ENCODE assay signal across 8 mouse cellular contexts in the genomic region with DNA sequence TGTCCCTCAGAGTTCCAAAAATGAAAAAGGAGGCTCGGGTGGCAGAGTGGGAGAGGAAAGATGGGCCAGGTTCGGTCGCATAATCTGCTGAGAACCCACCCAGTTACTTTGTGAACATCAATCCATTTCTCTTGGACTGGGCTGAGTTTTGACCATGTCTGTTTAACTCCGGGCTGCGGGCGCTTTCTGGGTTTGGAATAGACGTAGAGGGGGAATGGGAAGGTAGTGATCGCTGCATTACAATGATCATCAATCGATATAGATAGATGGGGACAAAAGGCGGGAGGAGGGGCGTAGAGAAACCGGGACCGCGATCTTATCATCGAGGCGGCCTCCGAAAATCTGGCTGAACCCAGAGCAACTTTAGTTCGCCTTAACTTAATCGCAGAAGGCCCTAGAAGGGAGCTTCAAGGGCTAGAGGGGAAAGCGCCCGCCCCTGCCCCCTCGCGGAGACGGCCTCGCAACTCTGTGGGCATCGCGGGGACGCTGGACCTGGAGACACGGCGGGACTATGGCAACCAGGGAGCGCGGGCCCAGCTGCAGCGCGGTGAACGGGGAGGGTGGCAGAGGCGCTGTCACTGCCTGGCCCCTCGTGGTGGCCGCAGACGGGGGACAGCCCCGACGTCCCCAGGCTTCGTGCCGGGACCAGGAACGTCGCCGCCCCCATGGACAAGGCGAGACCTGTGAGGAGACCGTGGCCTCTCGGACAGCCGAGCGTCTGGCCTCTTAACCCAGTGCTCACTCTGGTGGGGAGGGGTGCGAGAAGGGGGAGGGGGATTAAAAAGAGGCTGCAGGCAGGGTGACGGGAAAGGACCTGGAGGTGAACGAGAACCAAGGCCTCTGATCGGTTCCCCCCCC. TPM values are rescaled to one million over a fixed set of nuclear protein-coding genes. Genes with fewer than 3 reads are reported as not detected.
DNase-seq lines count a peak whose midpoint lies in the region; ATAC-seq and TF ChIP-seq lines count a peak whose summit lies in the region.

No protein-coding gene starts in this region.

- H3K4me3 ChIP-seq in lung, embryonic 14.5 days (ENCODE audit: low read depth, low read length): peak overlapping the region; percentile 28
- H3K4me3 ChIP-seq in forebrain, embryonic 10.5 days: peak overlapping the region; percentile 53
- H3K4me3 ChIP-seq in limb, embryonic 10.5 days: peak overlapping the region; percentile 47
- peak overlapping the region; percentile 4; the same call in 1 of the 2 replicates for H3K4me3 ChIP-seq in olfactory bulb, adult 2 months (ENCODE audit: insufficient read depth, low read depth, low read length)

- H3K4me1 ChIP-seq in lung, embryonic 14.5 days (ENCODE audit: insufficient read depth): no peaks in the 10 kb centered on the region
- H3K4me1 ChIP-seq in forebrain, embryonic 10.5 days: peaks cover 56% of the 10 kb centered on the region
- H3K4me1 ChIP-seq in limb, embryonic 10.5 days: peaks cover 50% of the 10 kb centered on the region
- H3K4me1 ChIP-seq in olfactory bulb, adult 2 months (ENCODE audit: control insufficient read depth, insufficient read depth, low read length): peaks cover 31% of the 10 kb centered on the region

- TF ChIP-seq CTCF in lung, embryonic 14.5 days (IDR thresholded peaks at IDR 0.05; ENCODE audit: low read depth): peak; percentile 34; the same call in 1 of the 2 replicates
- no peak for TF ChIP-seq CTCF in olfactory bulb, adult 2 months (IDR thresholded peaks at IDR 0.05; ENCODE audit: insufficient read depth, low read depth, low read length)

- peak; percentile 48 for DNase-seq in lung, embryonic 14.5 days
- DNase-seq in lung, postnatal 36 days: no peak
- DNase-seq in forebrain, embryonic 10.5 days (ENCODE audit: extremely low spot score, low spot score): peak; percentile 60
- peak; percentile 77 for DNase-seq in limb, embryonic 10.5 days (ENCODE audit: low spot score)
- no peak for DNase-seq in urinary bladder, postnatal 10 days (ENCODE audit: low spot score)
- DNase-seq in spleen, adult 18-20 months: no peak
- DNase-seq in spleen, postnatal 36 days (ENCODE audit: low spot score in 2 of 2): no peak

- no peak overlapping the region for H3K27ac ChIP-seq in lung, embryonic 14.5 days (ENCODE audit: low read depth)
- peak overlapping the region; percentile 78 for H3K27ac ChIP-seq in forebrain, embryonic 10.5 days
- peak overlapping the region; percentile 67 for H3K27ac ChIP-seq in limb, embryonic 10.5 days
- H3K27ac ChIP-seq in olfactory bulb, adult 2 months (ENCODE audit: insufficient read depth, low read depth, low read length): peak overlapping the region; percentile 75

- WGBS in lung, embryonic 14.5 days: 4% methylated on average over 55 of the region's 55 CpGs
- WGBS in forebrain, embryonic 10.5 days: 4% methylated on average over 55 of the region's 55 CpGs
- WGBS in limb, embryonic 10.5 days: 4% methylated on average over 55 of the region's 55 CpGs
- WGBS in olfactory bulb, adult 2 months: 27% methylated on average over 55 of the region's 55 CpGs

- H3K27me3 ChIP-seq in lung, embryonic 14.5 days (ENCODE audit: insufficient read depth, low read length): peaks cover 57% of the 10 kb centered on the region
- H3K27me3 ChIP-seq in forebrain, embryonic 10.5 days (ENCODE audit: poor library complexity, severe bottlenecking): peaks cover 70% of the 10 kb centered on the region
- peaks cover 27% of the 10 kb centered on the region for H3K27me3 ChIP-seq in limb, embryonic 10.5 days (ENCODE audit: low read depth, poor library complexity, severe bottlenecking)

- no peak for TF ChIP-seq POLR2A in olfactory bulb, adult 2 months (IDR thresholded peaks at IDR 0.05; ENCODE audit: insufficient read depth, low read depth, low read length)

- peak overlapping the region; percentile 55 for H3K4me2 ChIP-seq in lung, embryonic 14.5 days

- no peaks in the 10 kb centered on the region for H3K9me3 ChIP-seq in lung, embryonic 14.5 days (ENCODE audit: low read depth, low read length)
- no peaks in the 10 kb centered on the region for H3K9me3 ChIP-seq in forebrain, embryonic 10.5 days
- no peaks in the 10 kb centered on the region for H3K9me3 ChIP-seq in limb, embryonic 10.5 days (replicated peaks)

- ATAC-seq in lung, embryonic 14.5 days (ENCODE audit: insufficient read depth): peak; percentile 69

- no peaks in the 10 kb centered on the region for H3K36me3 ChIP-seq in lung, embryonic 14.5 days (ENCODE audit: insufficient read depth)
- peaks cover 30% of the 10 kb centered on the region for H3K36me3 ChIP-seq in forebrain, embryonic 10.5 days (replicated peaks)
- H3K36me3 ChIP-seq in limb, embryonic 10.5 days: peaks cover 31% of the 10 kb centered on the region

- no peak overlapping the region for H3K9ac ChIP-seq in lung, embryonic 14.5 days

RNA-seq across cellular contexts. Expression of a gene that starts 18.5 kb away (rescaled TPM):
- polyA plus RNA-seq in lung, embryonic 14.5 days (2014; fragmentation: Nextera tagmentation; extraction: Ambion mirVana): 0.05 and 0.08 TPM in 2 replicates
- 12.2 TPM in 2 replicates for polyA plus RNA-seq in forebrain, embryonic 10.5 days (2016; fragmentation: Nextera tagmentation; extraction: Ambion mirVana)
- 12.8 and 18.3 TPM in 2 replicates for polyA plus RNA-seq in limb, embryonic 10.5 days (2016; fragmentation: Nextera tagmentation; extraction: Ambion mirVana)
- not detected in 2 replicates for polyA plus RNA-seq in olfactory bulb, adult 2 months (2012; ENCODE audit: insufficient read depth, insufficient read length, low replicate concordance, missing spikeins)

Comparison
In these comparisons a context has a peak if more than half of its experiments do, and no peak if none do; other contexts are left out.
1. DNase-seq: peak in lung, embryonic 14.5 days (single experiment), forebrain, embryonic 10.5 days (single experiment) and limb, embryonic 10.5 days (single experiment); none in lung, postnatal 36 days (single experiment), urinary bladder, postnatal 10 days (single experiment), spleen, adult 18-20 months (0 of 2) and spleen, postnatal 36 days (0 of 2).
2. Peak in every context shown above with its lines, with median percentiles within 50 percentile points of each other: H3K4me3 ChIP-seq.